Mouse (Mus musculus) forebrain, embryonic 14.5 days (tissue): Measurements from ENCODE around the gene Txndc15. TPM values are rescaled to one million over a fixed set of nuclear protein-coding genes. Genes with fewer than 3 reads are reported as not detected.

Experiments used
- ATAC-seq: fragments of 200-750 bp; cut with Nextera tagmentation; 2 replicates; pipeline ENCODE4 v1.8.0; 2017; ENCODE audit warnings: mild to moderate bottlenecking, moderate library complexity
- DNase-seq: peaks from one replicate; pipeline ENCODE4 v3.0.0-alpha.2; 2015; ENCODE audit warnings: low spot score
- H3K27ac ChIP-seq: fragments of 300-500 bp; sonication (generic); 2 replicates; pipeline ENCODE4 v1.5.1; 2014; ENCODE audit warnings: low read depth, mild to moderate bottlenecking, control low read depth, low read length, moderate library complexity
- H3K27me3 ChIP-seq: fragments of 300-500 bp; sonication (generic); replicated peaks from 2 replicates; pipeline ENCODE4 v1.6.1; 2014; ENCODE audit warnings: low read length, control low read depth, mixed read lengths; ENCODE audit not compliant: control insufficient read depth, insufficient read depth
- H3K36me3 ChIP-seq: fragments of 300-500 bp; sonication (generic); 2 replicates; pipeline ENCODE4 v1.6.1; 2014; ENCODE audit warnings: low read length, control low read depth; ENCODE audit not compliant: control insufficient read depth, insufficient read depth
- H3K4me1 ChIP-seq: fragments of 300-500 bp; sonication (generic); 2 replicates; pipeline ENCODE4 v1.6.1; 2014; ENCODE audit warnings: antibody characterized with exemption, low read length, control low read depth; ENCODE audit not compliant: control insufficient read depth, insufficient read depth
- H3K4me2 ChIP-seq: fragments of 300-500 bp; sonication (generic); 2 replicates; pipeline ENCODE4 v1.6.1; 2014; ENCODE audit warnings: mild to moderate bottlenecking, control low read depth, low read length
- H3K4me3 ChIP-seq: fragments of 300-500 bp; sonication (generic); 2 replicates; pipeline ENCODE4 v1.5.1; 2014; ENCODE audit warnings: low read depth, low read length, control low read depth
- H3K9ac ChIP-seq: fragments of 300-500 bp; sonication (generic); 2 replicates; pipeline ENCODE4 v1.6.1; 2014; ENCODE audit warnings: mild to moderate bottlenecking, low read length, control low read depth, moderate library complexity
- H3K9me3 ChIP-seq: fragments of 300-500 bp; sonication (generic); replicated peaks from 2 replicates; pipeline ENCODE4 v1.6.1; 2016; ENCODE audit warnings: low read length, control low read depth, mixed read lengths; ENCODE audit not compliant: control insufficient read depth
- WGBS: fragments of 180-500 bp; shearing (Covaris S2); extraction: QIAGEN DNeasy Blood & Tissue Kit; methylation state at CpG from one replicate; pipeline ENCODE4 v1.1.7; 2014; 5-methylcytosine and 5-hydroxymethylcytosine counted together
- polyA plus RNA-seq: library from polyadenylated mRNA; unstranded; fragments of >200 nt; fragmentation: Nextera tagmentation; extraction: Ambion mirVana; gene quantifications from 2 replicates; pipeline ENCODE4 v1.2.1, GENCODE M21; 2014

The Txndc15 gene
- 128 and 142 TPM in 2 replicates for polyA plus RNA-seq

DNA sequence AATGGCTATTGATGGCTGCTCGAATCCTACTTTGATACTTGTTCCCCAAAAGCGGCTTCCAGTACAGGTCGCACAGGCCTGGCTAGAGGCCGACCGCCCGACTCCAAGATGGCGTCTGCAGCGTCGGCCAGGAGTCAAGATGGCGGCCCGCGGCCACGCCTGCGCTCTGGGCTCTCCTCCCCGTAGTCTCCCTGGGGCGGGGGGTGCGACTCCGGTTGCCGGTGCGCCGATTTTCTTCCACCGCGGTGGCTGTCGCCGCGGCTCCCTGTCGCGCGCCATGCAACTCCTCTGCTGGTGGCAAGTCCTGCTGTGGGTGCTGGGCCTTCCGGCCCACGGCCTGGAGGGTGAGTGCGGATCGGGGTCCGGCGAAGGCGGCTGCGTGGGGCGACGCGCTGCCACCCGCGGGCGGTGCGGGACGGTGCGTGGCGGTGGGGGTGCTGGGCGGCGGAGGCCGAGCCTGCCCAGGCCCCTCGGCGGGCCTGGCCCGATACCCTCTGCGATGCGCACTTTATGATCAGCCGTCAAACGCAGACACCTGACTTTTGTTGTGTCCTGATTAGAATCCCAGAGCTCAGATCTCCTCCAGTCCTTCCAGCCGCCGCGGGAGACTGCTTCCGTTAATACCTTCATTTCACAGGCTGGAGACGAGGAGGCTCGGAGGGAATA is at the start of gene Txndc15:
Gene Txndc15 (plus strand): TSS at position 150 of the 666 bp plus-strand sequence.
- Histone ChIP-seq H3K27ac (peak within 1 kb of the TSS; percentile 94), H3K4me1 (peaks cover 9% of the 10 kb centered on the region; the same call in 1 of the 2 replicates), H3K27me3 (no peaks in the 10 kb centered on the region), H3K4me3 (peak within 1 kb of the TSS; percentile 91), H3K36me3 (peaks cover 16% of the 10 kb centered on the region), H3K9me3 (no peaks in the 10 kb centered on the region), H3K9ac (peak within 1 kb of the TSS; percentile 96), H3K4me2 (peak within 1 kb of the TSS; percentile 51)
- peak; percentile 95 for ATAC-seq
- WGBS, result under 1% methylated on average over 63 of the region's 63 CpGs
- peak; percentile 93 for DNase-seq

DNA sequence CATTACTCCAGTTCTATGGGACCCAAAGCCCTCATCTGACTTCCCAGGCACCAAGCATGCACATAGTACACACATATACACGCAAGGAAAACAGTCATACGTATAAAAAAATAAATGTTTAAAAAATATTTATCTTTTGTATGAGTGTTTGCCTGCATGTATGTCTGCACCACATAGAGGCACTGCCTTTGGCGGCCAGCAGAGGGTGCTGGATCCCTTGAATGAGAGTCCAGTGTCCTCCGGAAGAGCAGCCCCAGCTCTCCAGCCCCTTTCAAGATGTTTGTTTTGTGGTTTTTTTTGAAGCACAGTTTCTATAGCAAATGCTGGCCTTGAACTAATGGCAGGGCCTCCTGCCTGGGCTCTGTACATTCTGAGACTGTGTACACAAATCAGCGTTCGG is 45.9 kb upstream of the Txndc15 start:
- WGBS, result 83% methylated on average over 6 of the region's 6 CpGs
- no peak for ATAC-seq

DNA sequence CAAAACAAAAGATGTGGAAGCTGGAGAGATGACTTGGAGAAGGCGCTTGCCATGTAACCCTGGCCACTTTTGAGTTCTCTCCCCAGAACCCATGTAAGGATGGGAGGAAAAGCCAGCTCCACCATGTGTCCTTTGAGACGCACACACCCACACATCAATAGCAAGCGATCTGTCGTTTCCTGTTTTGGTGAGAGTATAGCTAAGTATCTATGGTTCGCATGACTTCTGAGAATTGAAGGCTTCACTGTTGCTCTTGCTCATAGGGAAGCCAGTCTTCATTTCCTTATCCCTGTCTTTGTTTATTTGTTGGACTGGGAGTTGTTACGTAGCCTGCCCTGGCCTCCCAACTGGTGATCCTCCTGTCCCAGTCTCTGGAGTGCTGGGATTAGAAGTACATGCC is 41.7 kb upstream of the Txndc15 start:
- Histone ChIP-seq H3K36me3 (peaks cover 92% of the 10 kb centered on the region), H3K27ac (no peak overlapping the region), H3K27me3 (no peaks in the 10 kb centered on the region), H3K4me2 (no peak overlapping the region), H3K4me1 (no peaks in the 10 kb centered on the region), H3K4me3 (no peak overlapping the region), H3K9ac (no peak overlapping the region), H3K9me3 (no peaks in the 10 kb centered on the region)
- no peak for ATAC-seq
- WGBS, result 97% methylated on average over 6 of the region's 6 CpGs
- no peak for DNase-seq

More for the DNA sequence above, 45.9 kb upstream of the Txndc15 start:
- no peaks in the 10 kb centered on the region for H3K27me3 ChIP-seq
- no peak overlapping the region for H3K4me3 ChIP-seq
- no peak overlapping the region for H3K4me2 ChIP-seq
- peaks cover 83% of the 10 kb centered on the region for H3K36me3 ChIP-seq
- DNase-seq, result peak; percentile 49
- H3K9ac ChIP-seq, result no peak overlapping the region
- no peak overlapping the region for H3K27ac ChIP-seq
- H3K4me1 ChIP-seq, result no peaks in the 10 kb centered on the region
- no peaks in the 10 kb centered on the region for H3K9me3 ChIP-seq

DNA sequence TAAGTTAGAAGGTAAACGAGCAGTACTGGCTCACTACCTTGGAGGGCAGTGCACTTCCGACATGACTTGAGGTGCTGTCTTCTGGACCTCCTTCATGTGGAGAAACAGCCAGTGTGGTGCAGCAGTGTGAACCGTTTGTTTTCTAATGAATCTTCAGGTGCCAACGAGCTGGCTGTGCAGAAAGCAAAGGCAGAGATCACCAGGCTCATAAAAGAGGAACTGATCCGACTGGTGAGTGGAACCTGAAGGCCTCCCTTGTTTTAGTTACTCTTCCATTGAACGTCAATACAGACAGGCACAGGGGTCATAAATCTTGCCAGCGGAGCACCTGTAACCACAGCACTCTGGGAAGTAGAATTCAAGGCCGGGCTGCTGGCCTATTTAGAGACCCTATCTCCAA is 37.1 kb upstream of the Txndc15 start:
- no peak for DNase-seq
- H3K36me3 ChIP-seq, result peaks cover 91% of the 10 kb centered on the region

DNA sequence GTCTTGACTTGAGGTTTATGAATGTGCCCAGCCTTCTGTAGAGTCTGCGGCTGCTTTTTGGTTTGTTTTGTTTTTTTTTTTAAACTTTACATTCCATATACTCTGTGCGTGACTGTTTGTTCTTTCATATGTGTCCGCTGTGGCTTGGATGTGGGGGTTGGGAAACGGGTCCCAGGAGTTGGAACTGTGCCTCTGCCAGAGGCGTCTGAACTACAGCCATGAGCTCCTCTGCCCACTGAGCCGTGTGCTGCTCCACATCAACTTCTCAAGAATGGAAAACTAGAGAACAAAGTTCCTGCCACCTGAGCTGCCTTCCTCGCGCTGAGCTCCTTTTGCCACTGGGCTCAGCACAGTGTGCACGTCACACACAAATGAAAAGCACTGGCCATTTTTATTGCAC is 32.2 kb upstream of the Txndc15 start:
- no peaks in the 10 kb centered on the region for H3K4me1 ChIP-seq
- no peak for DNase-seq
- H3K36me3 ChIP-seq, result peaks cover 47% of the 10 kb centered on the region
- no peak overlapping the region for H3K4me2 ChIP-seq
- no peaks in the 10 kb centered on the region for H3K9me3 ChIP-seq
- no peak overlapping the region for H3K4me3 ChIP-seq
- WGBS, result 81% methylated on average over 9 of the region's 9 CpGs
- H3K9ac ChIP-seq, result no peak overlapping the region
- no peaks in the 10 kb centered on the region for H3K27me3 ChIP-seq
- no peak overlapping the region for H3K27ac ChIP-seq
- no peak for ATAC-seq

More for the DNA sequence above, 37.1 kb upstream of the Txndc15 start:
- no peaks in the 10 kb centered on the region for H3K4me1 ChIP-seq
- no peak overlapping the region for H3K27ac ChIP-seq
- H3K4me3 ChIP-seq, result no peak overlapping the region
- ATAC-seq, result no peak
- no peak overlapping the region for H3K9ac ChIP-seq
- WGBS, result 89% methylated on average over 8 of the region's 8 CpGs
- no peak overlapping the region for H3K4me2 ChIP-seq
- H3K9me3 ChIP-seq, result no peaks in the 10 kb centered on the region
- no peaks in the 10 kb centered on the region for H3K27me3 ChIP-seq

DNA sequence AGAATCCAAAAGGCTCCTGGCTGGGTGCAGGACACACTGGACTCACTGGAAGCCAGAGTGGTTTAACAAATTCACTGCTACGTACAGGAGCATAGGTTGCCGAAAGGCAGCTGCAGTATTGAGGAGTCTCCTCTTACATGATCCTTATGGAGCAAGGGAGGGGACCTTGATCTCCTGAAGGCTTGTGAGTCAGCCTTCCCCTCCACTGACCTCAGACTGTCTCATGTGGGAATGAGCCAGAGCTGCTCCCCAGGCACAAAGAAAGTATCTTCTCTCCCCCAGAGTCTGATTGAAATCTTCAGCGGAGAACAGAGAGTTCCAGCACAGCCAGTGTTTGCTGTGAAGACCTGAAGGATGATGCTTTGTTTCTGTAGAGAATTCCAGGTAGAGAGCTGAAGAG is 30.9 kb upstream of the Txndc15 start:
- no peaks in the 10 kb centered on the region for H3K27me3 ChIP-seq
- 92% methylated on average over 3 of the region's 3 CpGs for WGBS
- H3K4me1 ChIP-seq, result no peaks in the 10 kb centered on the region
- ATAC-seq (no peak), DNase-seq (no peak)
- H3K9me3 ChIP-seq, result no peaks in the 10 kb centered on the region
- no peak overlapping the region for H3K9ac ChIP-seq
- H3K36me3 ChIP-seq, result peaks cover 33% of the 10 kb centered on the region
- H3K4me2 ChIP-seq, result no peak overlapping the region
- H3K27ac ChIP-seq, result no peak overlapping the region
- H3K4me3 ChIP-seq, result no peak overlapping the region

DNA sequence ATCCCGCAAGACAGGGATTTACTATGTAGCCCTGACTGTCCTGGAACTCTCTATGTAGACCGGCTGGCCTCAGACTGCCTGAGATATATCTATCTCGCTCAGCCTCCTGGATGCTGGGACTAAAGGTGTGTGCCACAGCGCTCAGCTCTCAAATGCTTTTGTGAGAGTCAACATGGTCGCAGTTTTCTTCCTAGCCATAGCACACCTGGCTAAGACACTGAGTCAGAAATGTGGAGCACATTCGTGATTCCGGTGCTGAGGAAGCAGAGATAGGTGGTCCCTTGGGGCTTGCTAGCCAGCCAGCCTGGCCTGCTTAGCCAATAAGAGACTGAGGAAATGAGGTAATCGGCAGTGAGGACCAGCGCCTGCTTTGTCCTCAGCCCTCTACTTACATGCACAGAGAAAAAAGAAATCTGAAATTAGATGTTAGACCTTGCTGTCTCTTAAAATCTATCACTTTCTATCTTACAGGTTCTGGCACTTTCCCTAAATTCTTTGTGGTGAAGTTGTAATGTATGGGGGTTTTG is 28.3 kb upstream of the Txndc15 start:
- Histone ChIP-seq H3K27ac (no peak overlapping the region), H3K9ac (no peak overlapping the region; the same call in 1 of the 2 replicates), H3K4me3 (no peak overlapping the region), H3K4me1 (no peaks in the 10 kb centered on the region), H3K4me2 (no peak overlapping the region), H3K9me3 (no peaks in the 10 kb centered on the region), H3K27me3 (no peaks in the 10 kb centered on the region), H3K36me3 (peaks cover 7% of the 10 kb centered on the region)
- ATAC-seq, result no peak
- 80% methylated on average over 9 of the region's 9 CpGs for WGBS
- peak; percentile 31 for DNase-seq

DNA sequence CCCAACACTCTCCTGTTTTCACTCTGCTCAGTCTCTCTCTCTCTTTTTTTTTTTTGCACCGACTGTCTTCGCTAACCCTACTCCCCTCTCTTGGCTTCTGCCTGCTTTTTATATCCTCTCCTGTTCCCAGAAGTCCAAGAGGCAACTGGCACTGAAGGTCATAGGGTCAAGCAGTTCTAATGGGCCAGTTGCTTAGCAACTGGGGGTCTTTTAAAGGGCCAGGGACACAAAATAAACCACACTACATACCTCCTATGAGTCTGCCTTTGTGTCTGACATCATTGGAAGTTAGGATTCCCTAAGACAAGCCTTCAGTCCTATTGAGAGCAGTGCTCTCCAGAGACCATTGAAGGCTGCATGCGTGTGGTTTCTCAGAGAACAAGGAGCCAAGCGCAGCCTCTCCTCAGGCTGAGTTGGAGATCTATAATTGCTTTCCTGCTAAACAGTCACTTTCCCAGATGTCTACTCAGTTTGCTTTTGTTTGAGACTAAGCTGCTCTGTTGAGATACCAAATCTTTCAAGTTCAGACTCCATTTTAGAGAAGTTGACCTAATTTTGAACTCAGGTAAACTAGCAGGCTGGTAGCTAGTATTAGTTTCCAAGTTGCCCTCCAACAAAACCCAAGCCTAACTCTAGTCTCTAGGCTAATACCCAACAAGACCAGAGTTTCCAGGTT is 26.4 kb upstream of the Txndc15 start:
- H3K9ac ChIP-seq, result no peak overlapping the region
- H3K4me2 ChIP-seq, result no peak overlapping the region
- no peaks in the 10 kb centered on the region for H3K9me3 ChIP-seq
- H3K27me3 ChIP-seq, result no peaks in the 10 kb centered on the region
- no peaks in the 10 kb centered on the region for H3K36me3 ChIP-seq
- no peak for DNase-seq
- 20% methylated on average over 4 of the region's 4 CpGs for WGBS
- no peak overlapping the region for H3K27ac ChIP-seq
- H3K4me1 ChIP-seq, result no peaks in the 10 kb centered on the region
- no peak for ATAC-seq
- H3K4me3 ChIP-seq, result no peak overlapping the region
